Mouse (Mus musculus) splenic B cell, adult 2 months (primary cell): ENCODE results near the gene Lrrn4cl.
A peak's percentile ranks its signal among the peaks of the same experiment; 100 is the strongest.
"Not testable (repeated sequence)": the region's sequence is repeated elsewhere in the genome, so short reads cannot be mapped to it uniquely, and the experiment has no call there.

Experiments used
- DNase-seq: peaks from one replicate; pipeline ENCODE4 v3.0.0-alpha.2; 2011; ENCODE audit warnings: low read depth, low spot score
- H3K27me3 ChIP-seq: 2 replicates; pipeline ENCODE4 v1.6.1; 2012; ENCODE audit warnings: mild to moderate bottlenecking, low read length, moderate library complexity, mixed read lengths; ENCODE audit not compliant: control insufficient read depth, poor library complexity, insufficient read depth, severe bottlenecking
- H3K36me3 ChIP-seq: 2 replicates; pipeline ENCODE4 v1.6.1; 2012; ENCODE audit warnings: mild to moderate bottlenecking, low read length, moderate library complexity, mixed read lengths; ENCODE audit not compliant: control insufficient read depth, poor library complexity, insufficient read depth, severe bottlenecking

Gene Lrrn4cl

DNA sequence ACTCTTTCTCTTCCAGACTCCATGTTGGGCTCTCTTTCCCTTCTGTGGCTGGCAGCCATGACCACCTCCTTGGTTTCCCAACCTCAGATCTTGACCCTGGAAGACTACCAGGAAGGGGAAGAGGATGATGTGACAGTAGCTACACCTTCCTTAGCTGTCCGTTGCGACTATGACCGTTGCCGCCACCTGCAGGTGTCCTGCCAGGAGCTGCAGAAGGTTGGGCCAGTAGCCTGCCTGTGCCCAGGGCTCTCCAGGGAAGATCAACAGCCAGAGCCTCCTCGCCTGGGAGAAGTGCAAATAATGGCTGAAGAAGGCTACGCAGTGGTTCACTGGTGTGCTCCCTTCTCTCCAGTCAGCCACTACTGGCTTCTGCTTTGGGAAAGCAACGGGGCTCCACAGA, 1.1 kb downstream of the Lrrn4cl start:
- no peak for DNase-seq
- Histone ChIP-seq H3K27me3 (no peaks in the 10 kb centered on the region), H3K36me3 (no peaks in the 10 kb centered on the region; the same call in none of the 2 replicates)

DNA sequence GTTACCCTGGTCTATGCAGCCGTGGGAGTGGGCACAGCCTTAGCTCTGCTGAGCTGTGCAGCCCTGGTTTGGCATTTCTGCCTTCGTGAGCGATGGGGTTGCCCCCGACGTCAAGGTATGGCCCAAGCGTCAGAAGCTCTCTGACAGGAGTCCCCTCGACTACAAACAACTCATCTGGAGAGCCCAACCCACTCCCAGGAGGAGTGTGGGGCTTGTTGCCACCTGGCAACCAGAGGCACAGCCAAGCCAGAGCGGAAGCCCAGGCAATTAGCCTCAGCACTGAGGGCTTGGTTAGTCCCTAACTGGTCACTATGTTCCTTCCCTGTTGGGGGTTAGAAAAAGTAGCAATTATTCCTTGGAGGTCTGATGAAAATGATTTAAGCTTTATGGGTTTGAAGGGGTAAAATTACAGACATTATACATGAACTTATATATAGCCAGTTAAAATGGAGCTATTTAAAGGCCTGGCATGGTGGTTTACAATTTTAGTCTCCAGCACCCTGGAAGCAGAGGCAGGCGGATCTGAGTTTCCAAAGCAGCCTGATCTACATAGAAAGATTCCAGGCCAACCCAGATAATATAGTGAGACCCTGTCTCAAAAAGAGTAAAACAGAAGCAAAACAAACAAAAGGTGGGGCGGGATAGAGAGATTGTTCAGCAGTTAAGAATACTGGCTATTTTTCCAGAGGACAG, 1.8 kb downstream of the Lrrn4cl start:
- no peak for DNase-seq
- no peaks in the 10 kb centered on the region for H3K27me3 ChIP-seq

DNA sequence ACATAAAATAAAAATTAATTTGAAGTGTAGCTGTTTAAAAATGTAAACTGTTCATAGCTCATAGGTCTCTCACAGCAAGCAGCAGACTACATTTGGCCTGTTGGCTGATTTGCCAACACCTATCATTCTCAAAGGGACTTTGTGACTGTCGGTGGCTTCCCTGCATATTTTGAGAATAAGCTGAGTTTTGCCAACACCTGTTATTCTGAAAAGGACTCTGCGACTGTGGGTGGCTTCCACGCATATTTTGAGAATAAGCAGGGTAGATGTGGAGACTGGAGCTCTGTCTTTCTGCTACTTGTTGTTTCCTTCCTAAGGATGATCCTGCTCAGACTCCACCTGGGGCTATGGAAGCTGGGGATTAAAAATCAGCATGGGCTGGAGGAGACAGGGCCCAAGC, 2.5 kb downstream of the Lrrn4cl start:
- Histone ChIP-seq H3K36me3 (no peaks in the 10 kb centered on the region; the same call in 1 of the 2 replicates), H3K27me3 (no peaks in the 10 kb centered on the region)
- no peak for DNase-seq

More for the DNA sequence above, 1.8 kb downstream of the Lrrn4cl start:
- H3K36me3 ChIP-seq, result no peaks in the 10 kb centered on the region; the same call in 1 of the 2 replicates

DNA sequence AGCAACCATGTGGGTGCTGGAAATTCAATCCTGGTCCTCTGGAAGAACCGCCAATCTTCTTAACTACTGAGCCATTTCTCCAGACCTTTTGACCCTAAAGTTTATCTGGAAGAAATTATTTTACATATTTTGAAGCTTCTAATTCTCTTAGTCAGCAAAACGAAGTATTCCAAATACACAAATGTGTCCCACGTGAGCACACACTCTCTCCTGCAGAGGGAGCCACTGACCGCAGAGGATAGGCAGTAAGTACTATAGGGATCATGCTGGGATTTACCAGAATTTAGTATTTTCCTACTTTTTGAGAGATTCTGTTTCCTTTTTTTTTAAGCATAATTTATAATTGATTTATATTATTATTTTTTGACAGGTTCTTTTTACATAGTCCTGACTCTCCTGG, 7.1 kb downstream of the Lrrn4cl start:
- H3K36me3 ChIP-seq, result no peaks in the 10 kb centered on the region
- DNase-seq, result peak; percentile 65
- no peaks in the 10 kb centered on the region for H3K27me3 ChIP-seq

DNA sequence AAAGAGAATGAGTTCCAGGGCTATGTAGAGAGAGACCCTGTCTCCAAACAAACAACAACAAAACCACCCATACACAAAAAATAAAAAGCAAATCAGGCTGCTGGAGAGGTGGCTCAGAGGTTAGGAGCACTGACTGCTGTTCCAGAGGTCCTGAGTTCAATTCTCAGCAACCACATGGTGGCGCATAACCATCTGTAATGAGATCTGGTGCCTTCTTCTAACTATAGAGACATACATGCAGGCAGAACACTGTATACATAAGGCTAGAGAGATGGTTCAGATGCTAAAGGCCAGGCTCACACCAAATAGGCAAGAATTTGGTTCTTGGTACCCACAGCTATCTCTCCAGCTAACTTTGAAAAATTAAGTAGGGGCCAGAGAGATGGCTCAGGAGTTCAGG, 8.4 kb downstream of the Lrrn4cl start:
- Histone ChIP-seq H3K36me3 (no peaks in the 10 kb centered on the region), H3K27me3 (no peaks in the 10 kb centered on the region)
- DNase-seq, result peak; percentile 66

DNA sequence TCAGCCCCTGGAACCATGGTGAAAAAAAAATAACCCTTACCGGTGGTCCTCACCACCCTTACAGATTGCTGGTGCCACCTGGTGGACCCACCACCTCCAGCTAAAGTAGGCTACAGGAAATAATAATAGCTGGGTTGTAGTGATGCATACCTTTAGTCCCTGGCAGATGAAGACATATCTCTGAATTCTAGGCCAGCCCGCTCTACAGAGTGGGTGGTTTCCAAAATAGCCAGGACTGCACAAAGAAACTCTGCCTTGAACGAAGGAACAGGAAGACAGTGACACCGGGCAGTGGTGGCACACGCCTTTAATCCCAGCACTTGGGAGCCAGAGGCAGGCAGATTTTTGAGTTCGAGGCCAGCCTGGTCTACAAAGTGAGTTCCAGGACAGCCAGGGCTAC, 13.7 kb downstream of the Lrrn4cl start:
- Histone ChIP-seq H3K36me3 (peaks cover 2% of the 10 kb centered on the region; the same call in 1 of the 2 replicates), H3K27me3 (no peaks in the 10 kb centered on the region)
- no peak for DNase-seq

DNA sequence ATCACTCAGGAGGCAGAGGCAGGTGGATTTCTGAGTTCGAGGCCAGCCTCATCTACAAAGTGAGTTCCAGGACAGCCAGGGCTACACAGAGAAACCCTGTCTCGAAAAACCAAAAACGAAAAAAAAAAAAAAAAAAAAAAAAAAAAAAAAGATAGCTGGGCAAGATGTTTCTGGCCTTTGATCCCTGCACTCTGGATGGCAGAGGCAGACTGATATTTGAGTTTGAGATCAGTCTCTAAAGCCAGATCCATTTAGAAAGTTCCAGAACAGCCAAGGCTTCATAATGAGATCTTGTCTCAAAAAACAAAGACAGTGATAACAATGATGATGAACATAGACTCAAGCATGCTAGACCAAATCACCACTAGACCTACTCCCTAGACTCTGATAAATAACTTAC, 19.8 kb downstream of the Lrrn4cl start:
- DNase-seq, H3K36me3 ChIP-seq, H3K27me3 ChIP-seq: not testable (repeated sequence)

DNA sequence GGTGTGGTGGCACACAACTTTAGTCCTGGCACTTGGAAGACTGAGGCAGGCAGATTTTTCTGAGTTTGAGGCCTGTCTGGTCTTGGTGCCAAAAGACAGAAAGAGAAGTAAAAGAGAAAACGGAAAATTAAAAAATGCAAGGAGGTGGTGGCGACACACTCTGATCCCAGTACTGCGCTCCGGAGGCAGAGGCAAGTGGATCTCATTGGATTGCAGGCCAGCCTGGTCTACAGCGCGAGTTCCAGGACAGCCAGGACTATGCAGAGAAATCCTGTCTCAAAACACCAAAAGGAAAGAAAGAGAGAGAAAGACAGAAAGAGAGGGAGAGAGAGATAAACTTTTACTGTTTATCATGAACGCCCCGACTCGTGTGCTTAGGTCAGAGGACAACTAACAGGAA, 20.3 kb downstream of the Lrrn4cl start:
- H3K27me3 ChIP-seq, result no peaks in the 10 kb centered on the region
- H3K36me3 ChIP-seq, result peaks cover 6% of the 10 kb centered on the region
- no peak for DNase-seq

DNA sequence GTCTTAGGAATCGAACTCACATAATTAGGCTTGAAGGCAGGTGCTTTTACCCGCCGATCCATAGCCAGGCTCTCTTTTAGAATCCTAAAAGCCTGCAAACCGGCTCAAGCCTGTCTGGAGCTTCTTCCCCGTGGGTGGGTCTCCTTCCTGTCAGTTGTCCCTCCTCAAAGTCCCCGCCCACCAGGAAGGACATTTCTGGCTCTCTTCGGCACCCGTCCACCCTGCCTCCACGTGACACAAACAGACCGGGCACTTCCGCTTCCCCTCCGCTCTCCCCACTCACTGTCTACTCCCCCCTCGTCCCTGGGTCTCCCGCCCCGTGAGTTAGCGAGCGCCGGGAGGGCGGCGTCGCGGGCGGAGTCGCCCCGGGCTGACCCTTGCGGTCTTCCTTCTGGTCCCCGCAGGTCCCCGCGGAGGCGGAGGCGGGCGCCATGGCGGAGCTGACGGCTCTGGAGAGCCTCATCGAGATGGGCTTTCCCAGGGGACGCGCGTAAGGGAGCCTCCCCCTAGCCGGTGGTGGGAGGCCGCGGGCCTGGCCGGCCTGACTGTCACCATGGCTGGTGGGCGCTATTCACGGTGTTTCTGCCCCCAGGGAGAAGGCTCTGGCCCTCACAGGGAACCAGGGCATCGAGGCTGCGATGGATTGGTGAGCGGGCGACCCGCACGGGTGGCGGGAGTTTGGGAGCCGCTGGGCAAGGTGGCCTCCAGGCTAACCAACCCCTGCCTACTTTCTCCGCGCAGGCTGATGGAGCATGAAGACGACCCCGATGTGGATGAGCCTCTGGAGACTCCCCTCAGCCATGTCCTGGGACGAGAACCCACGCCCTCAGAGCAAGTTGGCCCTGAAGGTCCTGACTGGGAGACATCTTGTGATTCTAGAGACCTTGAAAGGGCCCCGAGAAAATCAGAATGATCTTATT, 21.0 kb downstream of the Lrrn4cl start, which contains the start of gene Ubxn1:
Gene Ubxn1, plus strand, starts transcription at position 230 of the 920 bp plus-strand sequence.
- Histone ChIP-seq H3K27me3 (no peaks in the 10 kb centered on the region), H3K36me3 (peaks cover 6% of the 10 kb centered on the region)
- DNase-seq, result peak; percentile 94

DNA sequence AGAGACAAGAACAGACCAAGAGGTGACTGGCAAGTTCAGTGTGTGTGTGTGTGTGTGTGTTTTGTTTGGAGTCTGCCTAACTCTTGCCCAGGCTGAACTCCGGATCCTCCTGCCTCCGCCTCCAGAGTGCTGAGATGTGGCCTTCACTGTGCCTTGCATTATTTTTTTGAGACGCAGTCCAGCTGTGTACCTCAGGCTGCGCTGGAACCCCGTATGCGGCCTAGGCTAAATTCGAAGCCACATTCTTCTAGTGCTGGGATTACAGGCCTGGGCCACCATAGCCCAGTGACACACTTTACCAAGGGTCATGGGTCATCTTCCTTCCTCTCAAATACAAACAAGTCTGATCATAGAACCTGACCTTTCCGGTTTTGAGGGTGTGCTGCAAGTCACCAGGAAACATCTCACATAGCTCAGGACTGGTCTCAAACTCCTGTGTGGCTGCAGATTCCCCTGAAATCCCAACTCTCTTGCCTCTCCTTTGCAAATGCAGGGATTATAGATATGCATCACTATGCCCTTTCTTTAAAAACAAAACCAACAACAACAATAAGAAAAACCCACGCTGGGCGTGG, 21.8 kb downstream of the Lrrn4cl start:
- no peaks in the 10 kb centered on the region for H3K27me3 ChIP-seq
- H3K36me3 ChIP-seq, result peaks cover 6% of the 10 kb centered on the region
- no peak for DNase-seq

DNA sequence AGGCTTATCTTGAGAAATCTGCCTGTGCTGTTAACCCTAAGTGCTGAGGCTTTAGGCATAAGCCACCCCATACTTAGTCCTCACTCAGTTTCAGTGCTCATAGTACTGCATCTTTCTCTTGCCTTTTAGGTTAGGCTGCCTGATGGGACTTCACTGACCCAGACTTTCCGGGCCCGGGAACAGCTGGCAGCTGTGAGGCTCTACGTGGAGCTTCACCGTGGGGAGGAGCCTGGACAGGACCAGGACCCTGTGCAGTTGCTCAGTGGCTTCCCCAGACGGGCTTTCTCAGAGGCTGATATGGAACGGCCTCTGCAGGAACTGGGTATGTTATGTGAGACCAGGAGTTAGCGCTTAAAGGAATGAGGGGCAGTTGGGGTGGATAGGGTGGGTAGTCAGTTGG, 24.5 kb downstream of the Lrrn4cl start:
- H3K27me3 ChIP-seq, result no peaks in the 10 kb centered on the region
- peaks cover 4% of the 10 kb centered on the region for H3K36me3 ChIP-seq
- no peak for DNase-seq

DNA sequence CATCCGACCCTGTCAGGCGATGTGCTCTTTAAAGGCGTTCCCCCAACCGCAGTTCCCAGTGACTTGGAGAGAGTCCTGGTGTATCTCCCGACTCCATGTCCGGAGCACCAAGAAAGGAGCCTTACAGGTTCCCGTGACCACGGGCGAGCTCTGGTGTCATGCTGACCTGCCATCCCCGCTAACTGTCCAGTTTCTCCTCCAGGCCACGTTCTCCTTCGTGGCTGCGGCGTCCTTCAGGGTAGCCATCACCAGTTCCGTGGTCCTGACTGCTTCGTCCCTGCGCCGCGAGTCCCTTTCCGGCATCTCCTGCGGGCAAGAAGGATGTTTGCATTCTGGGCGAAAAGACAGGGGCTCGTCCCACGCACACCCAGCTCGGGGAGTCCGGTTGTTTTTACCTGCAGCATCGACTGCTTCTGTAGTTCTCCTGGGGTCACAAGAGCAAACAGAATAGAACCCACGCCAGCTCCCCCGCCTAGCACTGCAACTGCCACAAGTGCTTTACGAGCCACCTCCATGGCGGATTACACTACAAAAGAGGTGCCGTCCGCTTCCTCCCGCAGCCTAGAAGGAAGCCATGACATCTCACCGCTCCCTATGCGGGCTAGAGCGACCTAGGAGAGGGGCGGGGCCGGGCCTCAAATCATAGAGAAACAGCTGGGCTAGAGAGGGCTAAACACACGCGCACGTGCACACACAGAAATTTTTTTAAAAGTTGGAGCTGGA, 29.9 kb downstream of the Lrrn4cl start, which contains the start of gene Uqcc3:
Gene Uqcc3, minus strand, starts transcription at position 613 of the 723 bp plus-strand sequence.
- H3K27me3 ChIP-seq, result no peaks in the 10 kb centered on the region
- peaks cover 1% of the 10 kb centered on the region for H3K36me3 ChIP-seq
- DNase-seq, result peak; percentile 90

DNA sequence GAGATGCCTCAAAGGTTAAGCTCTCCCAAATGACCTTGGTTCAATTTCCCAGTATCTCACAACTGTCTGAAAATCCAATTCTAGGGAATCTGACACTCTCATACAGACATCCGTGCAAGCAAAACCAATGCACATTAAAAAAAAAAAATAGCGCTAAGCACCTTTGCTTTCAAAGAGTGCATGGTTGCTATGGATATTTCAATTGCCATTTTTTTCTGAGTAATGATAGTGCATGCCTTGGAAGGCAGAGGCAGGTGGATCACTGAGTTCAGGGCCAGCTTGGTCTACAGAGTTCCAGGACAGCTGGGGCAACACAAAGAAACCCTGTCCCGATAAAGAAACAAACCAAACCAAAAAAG, 30.4 kb downstream of the Lrrn4cl start:
- H3K36me3 ChIP-seq, result no peaks in the 10 kb centered on the region; the same call in 1 of the 2 replicates
- no peak for DNase-seq
- no peaks in the 10 kb centered on the region for H3K27me3 ChIP-seq

DNA sequence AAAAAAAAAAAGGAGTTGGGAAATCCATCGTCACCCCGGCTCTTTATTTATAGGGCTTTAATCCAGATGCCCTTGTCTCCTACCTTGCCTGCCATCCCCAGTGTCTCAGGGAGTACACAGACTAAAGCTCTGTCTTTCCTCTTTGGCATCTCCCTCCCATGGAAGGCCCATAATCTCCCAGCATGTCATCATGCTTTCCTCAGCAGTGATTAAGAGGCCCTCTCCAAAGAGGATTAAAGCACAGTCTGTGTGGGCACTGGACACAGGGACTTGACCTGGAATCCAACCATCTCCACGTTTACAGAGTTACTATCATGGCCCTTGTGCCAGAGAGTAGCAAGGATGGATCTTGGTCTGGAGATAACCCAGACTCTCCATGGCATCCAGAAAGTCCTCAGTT, 33.0 kb downstream of the Lrrn4cl start, which contains the start of the genes Lbhd1 and Gm49403:
Gene Lbhd1, plus strand, starts transcription at position 117 of the 400 bp plus-strand sequence.
Gene Gm49403, plus strand, starts transcription at position 315 of the 400 bp plus-strand sequence.
- Histone ChIP-seq H3K36me3 (no peaks in the 10 kb centered on the region), H3K27me3 (no peaks in the 10 kb centered on the region)
- DNase-seq, result no peak
